Mouse (Mus musculus) retina, embryonic 14.5 days (tissue): ENCODE data around the gene Mpdz.

Source experiments
- DNase-seq: peaks from one replicate; pipeline ENCODE4 v3.0.0-alpha.2; 2015; ENCODE audit warnings: low spot score

The Mpdz gene

DNA sequence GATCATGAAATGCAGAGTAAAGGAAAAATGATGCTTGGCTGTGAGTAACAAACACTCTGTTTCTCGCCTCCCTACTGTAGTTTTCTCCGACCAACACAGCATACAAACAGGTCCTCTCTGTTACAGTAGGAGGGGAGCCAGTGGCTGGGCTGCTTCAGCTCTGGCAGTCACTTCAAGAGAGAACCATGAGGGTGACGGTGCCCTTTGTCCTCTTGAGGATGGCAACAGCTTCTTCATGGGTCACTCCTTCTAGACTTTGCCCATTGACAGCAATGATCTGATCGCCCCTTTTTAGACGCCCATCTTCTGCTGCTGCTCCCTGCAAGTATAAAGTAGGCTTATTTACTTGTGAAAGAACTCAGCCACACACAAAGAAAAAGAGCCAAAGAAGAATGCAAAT is 163.2 kb downstream of the Mpdz start:
- no peak for DNase-seq

DNA sequence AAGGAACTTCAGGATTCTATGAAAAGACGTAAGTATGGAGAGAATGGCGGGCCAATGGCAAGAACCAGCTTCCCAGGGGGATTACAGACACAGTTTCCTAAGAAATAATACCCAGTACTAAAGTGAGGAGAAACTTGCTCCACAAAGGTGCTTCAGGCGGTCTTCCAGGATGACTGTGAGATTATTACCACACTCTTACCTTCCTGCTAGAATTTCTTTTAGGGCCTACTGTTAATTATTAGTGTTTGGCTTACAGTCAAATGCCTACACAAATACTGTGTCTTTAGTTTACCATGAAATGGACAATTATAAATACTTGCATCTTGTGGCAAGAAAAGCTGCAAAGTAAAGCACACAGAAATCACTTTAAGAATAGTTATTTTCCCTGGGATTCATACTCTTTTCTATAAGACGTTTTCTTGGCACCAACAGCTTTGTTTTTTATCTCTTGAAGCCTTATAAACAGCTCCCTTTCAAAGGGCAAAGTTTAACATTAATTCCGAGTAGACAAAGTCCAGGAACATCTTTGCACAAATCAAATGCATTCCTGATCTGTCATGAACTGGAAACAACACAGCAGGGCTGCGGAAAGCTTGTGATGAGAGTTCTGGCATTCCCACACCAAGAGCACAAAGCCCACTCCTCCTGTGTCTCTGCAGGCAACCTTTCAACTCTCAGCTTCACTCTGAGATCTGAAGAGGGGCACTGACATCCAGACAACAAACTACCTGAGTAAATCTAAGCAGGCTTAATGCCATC is 166.5 kb downstream of the Mpdz start:
- no peak for DNase-seq

DNA sequence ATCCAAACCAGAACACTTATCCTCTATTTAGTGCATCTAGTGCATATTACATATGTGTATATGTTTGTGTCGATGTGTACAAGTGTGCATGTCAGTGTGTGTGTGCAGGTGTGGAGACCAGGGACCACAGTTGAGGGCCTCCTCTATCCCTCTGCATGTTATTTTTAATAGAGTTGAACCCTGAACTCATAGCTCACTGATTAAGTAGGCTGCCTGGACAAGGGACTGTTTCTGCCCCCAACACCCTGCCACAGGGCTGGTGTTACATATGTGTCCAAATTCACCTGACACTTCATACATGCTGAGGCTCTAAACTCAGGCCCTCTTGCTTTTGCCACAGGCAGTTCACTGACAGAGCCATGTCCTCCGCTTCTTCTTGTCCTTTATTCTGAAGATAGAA is 169.5 kb downstream of the Mpdz start:
- no peak for DNase-seq

DNA sequence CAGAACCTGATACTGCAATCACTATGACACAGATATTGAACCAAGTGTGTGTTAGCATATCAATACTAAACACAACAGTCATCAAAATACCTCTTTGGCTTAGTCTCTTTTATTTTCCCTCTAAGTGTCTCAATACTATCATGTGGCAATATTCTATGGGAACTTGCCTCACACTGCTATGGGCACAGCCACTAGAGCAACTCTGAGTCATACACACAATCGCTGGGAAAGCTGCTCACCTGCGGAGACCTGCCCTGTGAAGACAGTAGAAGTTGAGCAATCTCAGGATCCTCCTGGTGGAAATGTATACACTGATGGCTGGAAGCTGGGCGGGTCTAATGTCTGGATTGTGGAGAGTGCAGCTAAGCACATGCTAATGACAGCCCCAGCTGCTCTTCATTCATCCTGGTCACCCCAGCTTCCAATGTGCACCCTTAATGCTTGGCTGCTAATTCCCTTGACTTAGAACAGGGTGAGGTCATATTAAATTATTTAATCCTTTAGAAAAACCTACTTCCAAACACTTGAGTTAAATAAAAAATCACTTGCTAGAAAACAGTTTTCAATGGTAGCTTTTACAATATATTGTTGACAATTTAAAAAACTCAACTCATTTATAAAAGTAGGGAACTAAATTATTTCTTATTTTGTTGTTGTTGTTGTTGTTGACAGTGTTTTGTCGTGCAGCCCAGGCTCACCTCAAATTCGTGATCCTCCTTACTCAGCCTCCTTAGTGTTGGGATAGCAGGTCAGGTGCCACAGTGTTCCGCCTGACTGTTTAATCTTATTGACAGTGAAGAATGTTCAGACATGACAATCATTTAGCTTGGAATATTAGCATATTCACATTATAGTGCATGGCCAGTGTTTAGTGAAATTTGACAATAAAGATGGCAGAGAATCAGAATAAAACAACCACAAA is 189.5 kb downstream of the Mpdz start:
- peak; percentile 18 for DNase-seq

DNA sequence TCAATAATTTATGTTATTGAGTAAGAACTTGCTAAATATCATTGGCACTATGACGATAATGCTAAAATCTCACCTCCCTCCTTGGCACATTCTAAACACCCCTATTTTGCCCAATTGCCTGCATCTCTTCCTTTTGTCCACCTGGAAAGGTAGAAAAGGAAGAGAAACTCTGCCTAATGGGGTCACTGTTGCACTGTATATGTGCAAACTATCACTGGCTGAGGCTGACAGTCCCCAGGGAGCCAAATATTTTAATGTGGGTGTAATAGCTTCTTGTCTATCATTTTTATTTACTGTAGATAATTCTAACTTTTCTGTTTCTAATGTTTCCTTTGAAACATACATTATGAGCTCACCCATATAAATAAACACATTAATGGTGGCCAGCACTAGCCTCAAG is 190.3 kb downstream of the Mpdz start:
- peak; percentile 22 for DNase-seq

DNA sequence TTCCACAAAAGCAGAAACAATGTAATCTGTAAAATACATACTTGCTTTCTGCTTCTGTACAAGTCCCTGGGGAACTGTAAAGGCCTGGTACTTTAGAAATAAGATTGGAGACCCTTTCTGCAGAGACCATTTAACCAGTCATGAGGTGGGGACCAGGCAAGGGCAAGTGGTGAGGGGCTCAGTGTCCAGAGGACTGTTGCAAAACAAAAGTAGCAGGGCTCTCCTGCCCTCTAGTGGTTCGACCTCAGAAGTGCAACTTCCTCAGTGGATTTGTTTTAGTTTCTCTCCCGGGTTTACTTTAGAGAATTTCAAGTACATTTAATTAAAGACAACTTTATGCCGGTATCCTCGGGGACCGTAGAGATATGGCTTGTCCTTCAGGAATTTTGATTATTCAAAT is 190.7 kb downstream of the Mpdz start:
- DNase-seq, result peak; percentile 85

DNA sequence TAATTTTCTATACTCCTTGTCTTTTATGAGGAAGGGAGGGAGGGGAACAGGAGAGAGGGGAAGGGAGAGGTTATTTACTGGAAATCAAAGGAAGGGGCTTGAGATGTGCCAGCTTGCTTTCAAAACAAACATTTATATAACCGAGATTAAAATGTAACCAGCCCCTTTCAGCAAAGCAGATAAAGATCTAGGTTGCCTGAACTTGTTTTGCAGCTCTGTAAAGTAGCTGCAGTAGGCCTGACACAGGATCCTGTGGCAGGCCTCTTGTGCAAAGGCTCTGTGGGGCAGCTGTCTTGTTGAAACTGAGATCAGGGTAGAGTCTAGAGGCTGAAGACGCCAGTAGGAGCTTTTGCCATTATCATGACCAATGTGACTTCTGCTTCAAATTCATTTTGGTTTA is 193.4 kb downstream of the Mpdz start:
- no peak for DNase-seq

DNA sequence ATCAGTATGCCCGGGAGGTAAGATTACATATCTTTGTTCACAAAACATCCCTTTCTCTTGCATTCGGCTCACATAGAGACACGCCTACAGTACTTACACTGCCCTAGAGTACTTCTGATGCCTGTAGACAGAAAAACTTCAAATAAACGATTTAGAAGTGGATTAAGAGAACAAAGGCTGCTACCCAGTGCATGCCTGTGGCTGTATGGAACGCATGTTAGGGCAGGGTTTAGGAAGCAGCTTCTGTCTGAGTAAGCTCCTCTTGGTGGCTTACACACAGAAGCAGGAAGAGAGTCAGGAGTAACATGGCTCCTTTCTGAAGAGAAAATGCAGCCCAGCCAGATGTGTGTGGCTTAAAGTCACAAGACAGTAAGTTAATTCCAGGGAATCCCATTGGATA is 206.4 kb downstream of the Mpdz start:
- DNase-seq, result no peak
